In the genomic region with DNA sequence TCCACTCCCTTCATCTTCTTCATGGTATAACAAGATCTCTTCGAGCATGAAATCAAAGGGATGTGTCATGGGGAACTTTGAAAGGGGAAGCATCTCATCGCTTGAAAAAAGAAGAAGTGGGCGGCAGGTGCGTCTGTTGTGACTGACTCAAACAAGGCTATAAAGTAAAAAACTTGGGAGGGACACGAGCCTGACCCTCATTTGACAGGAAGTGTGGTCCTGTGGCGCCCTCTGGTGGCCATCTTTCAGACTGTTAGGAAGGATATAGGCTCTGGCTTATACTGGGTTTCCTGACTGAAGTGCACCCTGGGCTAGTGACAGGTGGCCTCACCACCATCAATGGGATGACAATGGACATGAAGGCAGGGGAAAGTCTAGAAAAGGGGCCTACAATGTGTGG, we compare ENCODE assay signal across 9 mouse cellular contexts. TPM values are rescaled to one million over a fixed set of nuclear protein-coding genes. Genes with fewer than 3 reads are reported as not detected.
DNase-seq lines count a peak whose midpoint lies in the region; ATAC-seq and TF ChIP-seq lines count a peak whose summit lies in the region.
"Had no signal": no experiment of that assay in that cellular context is flagged by ENCODE, and none has a peak within 500 bp of the region (broad histone marks: within the 10 kb centered on the region; RNA-seq: fewer than 3 reads in every experiment).

No protein-coding gene starts in this region.

- no peak overlapping the region for H3K4me2 ChIP-seq in forebrain, embryonic 13.5 days
- no peak overlapping the region for H3K4me2 ChIP-seq in forebrain, embryonic 16.5 days (ENCODE audit: low read length)
- no peak overlapping the region for H3K4me2 ChIP-seq in intestine, embryonic 15.5 days (replicated peaks)
- H3K4me2 ChIP-seq in midbrain, postnatal 0 days (ENCODE audit: low read depth, low read length, poor library complexity, severe bottlenecking), result no peak overlapping the region
- H3K4me2 ChIP-seq: neural tube, embryonic 12.5 days had no signal

- 0 out of 2 replicates have a peak, but pooled peaks have one; percentile 41 for ATAC-seq in forebrain, embryonic 13.5 days
- ATAC-seq in forebrain, embryonic 16.5 days, result no peak
- peak; percentile 54; the same call in 1 of the 2 replicates for ATAC-seq in intestine, embryonic 15.5 days
- peak; percentile 54; the same call in 1 of the 2 replicates for ATAC-seq in midbrain, postnatal 0 days (ENCODE audit: low FRiP score)

- DNase-seq in c-Kit-positive CD71-positive TER-119-negative erythroid progenitor cells, embryonic 14.5 days (ENCODE audit: low read depth), result peak; percentile 60
- DNase-seq in frontal cortex, adult 2 months (ENCODE audit: extremely low spot score in 1 of 2, low spot score in 1 of 2), result peak; percentile 73 to 97
- peak; percentile 87 to 92 for DNase-seq in left cerebral cortex, postnatal 25 days (ENCODE audit: low spot score in 2 of 2)
- DNase-seq in midbrain, postnatal 0 days (ENCODE audit: low spot score), result peak; percentile 88
- peak; percentile 76 to 87 for DNase-seq in spleen, postnatal 36 days (ENCODE audit: low spot score in 2 of 2)

- H3K4me3 ChIP-seq in forebrain, embryonic 13.5 days, result no peak overlapping the region
- no peak overlapping the region for H3K4me3 ChIP-seq in forebrain, embryonic 16.5 days (replicated peaks; ENCODE audit: low read length)
- H3K4me3 ChIP-seq in intestine, embryonic 15.5 days (replicated peaks), result no peak overlapping the region
- no peak overlapping the region for H3K4me3 ChIP-seq in midbrain, postnatal 0 days (ENCODE audit: low read depth, low read length)
- H3K4me3 ChIP-seq: neural tube, embryonic 12.5 days had no signal

- H3K4me1 ChIP-seq in forebrain, embryonic 13.5 days, result peaks cover 7% of the 10 kb centered on the region; the same call in 1 of the 2 replicates
- H3K4me1 ChIP-seq in forebrain, embryonic 16.5 days (replicated peaks; ENCODE audit: control insufficient read depth, insufficient read depth, low read length), result peaks cover 6% of the 10 kb centered on the region; the same call in 1 of the 2 replicates
- 0 out of 2 replicates have a peak, but pooled peaks cover 6% of the 10 kb centered on the region for H3K4me1 ChIP-seq in intestine, embryonic 15.5 days (replicated peaks)
- no peaks in the 10 kb centered on the region for H3K4me1 ChIP-seq in midbrain, postnatal 0 days (ENCODE audit: insufficient read depth, low read length)

- 0 out of 2 replicates have a peak, but pooled peaks cover 5% of the 10 kb centered on the region for H3K27me3 ChIP-seq in forebrain, embryonic 13.5 days
- 0 out of 2 replicates have a peak, but pooled peaks cover 3% of the 10 kb centered on the region for H3K27me3 ChIP-seq in forebrain, embryonic 16.5 days (replicated peaks; ENCODE audit: control insufficient read depth, insufficient read depth, low read length)
- H3K27me3 ChIP-seq in intestine, embryonic 15.5 days (replicated peaks), result no peaks in the 10 kb centered on the region
- no peaks in the 10 kb centered on the region for H3K27me3 ChIP-seq in midbrain, postnatal 0 days (ENCODE audit: insufficient read depth, low read length)
- H3K27me3 ChIP-seq: neural tube, embryonic 12.5 days had no signal

- intact Hi-C loops in left cerebral cortex, postnatal 25 days (cut with DNase I), result loop anchor here (1.0 to 10.0 kb wide), 2 partner anchors 18 to 439 kb away; no protein-coding TSS in a partner anchor

- 14% methylated on average over 6 of the region's 6 CpGs for WGBS in forebrain, embryonic 13.5 days
- WGBS in forebrain, embryonic 16.5 days, result 12% methylated on average over 6 of the region's 6 CpGs
- WGBS in intestine, embryonic 15.5 days, result 11% methylated on average over 6 of the region's 6 CpGs
- WGBS in midbrain, postnatal 0 days, result 5% methylated on average over 6 of the region's 6 CpGs

- H3K9me3 ChIP-seq in forebrain, embryonic 13.5 days (replicated peaks), result no peaks in the 10 kb centered on the region
- no peaks in the 10 kb centered on the region for H3K9me3 ChIP-seq in forebrain, embryonic 16.5 days (ENCODE audit: control insufficient read depth, low read length)
- H3K9me3 ChIP-seq in intestine, embryonic 15.5 days, result no peaks in the 10 kb centered on the region
- no peaks in the 10 kb centered on the region for H3K9me3 ChIP-seq in midbrain, postnatal 0 days (ENCODE audit: low read length)
- H3K9me3 ChIP-seq: neural tube, embryonic 12.5 days had no signal

- TF ChIP-seq CTCF in midbrain, postnatal 0 days (IDR thresholded peaks at IDR 0.05), result peak; percentile 95

- H3K9ac ChIP-seq in forebrain, embryonic 13.5 days, result no peak overlapping the region
- H3K9ac ChIP-seq in forebrain, embryonic 16.5 days (replicated peaks; ENCODE audit: low read depth, low read length), result no peak overlapping the region
- H3K9ac ChIP-seq in intestine, embryonic 15.5 days, result no peak overlapping the region
- no peak overlapping the region for H3K9ac ChIP-seq in midbrain, postnatal 0 days (replicated peaks; ENCODE audit: low read length, poor library complexity, severe bottlenecking)
- H3K9ac ChIP-seq: neural tube, embryonic 12.5 days had no signal

- no peaks in the 10 kb centered on the region for H3K36me3 ChIP-seq in forebrain, embryonic 13.5 days (ENCODE audit: poor library complexity, severe bottlenecking)
- no peaks in the 10 kb centered on the region for H3K36me3 ChIP-seq in forebrain, embryonic 16.5 days (ENCODE audit: control insufficient read depth, insufficient read depth)
- no peaks in the 10 kb centered on the region for H3K36me3 ChIP-seq in intestine, embryonic 15.5 days
- H3K36me3 ChIP-seq in midbrain, postnatal 0 days (ENCODE audit: insufficient read depth, low read length), result no peaks in the 10 kb centered on the region
- H3K36me3 ChIP-seq: neural tube, embryonic 12.5 days had no signal

- no peak overlapping the region for H3K27ac ChIP-seq in forebrain, embryonic 13.5 days
- no peak overlapping the region for H3K27ac ChIP-seq in forebrain, embryonic 16.5 days (ENCODE audit: low read length)
- H3K27ac ChIP-seq in intestine, embryonic 15.5 days, result no peak overlapping the region
- H3K27ac ChIP-seq in midbrain, postnatal 0 days (ENCODE audit: low read depth, low read length), result no peak overlapping the region
- H3K27ac ChIP-seq: neural tube, embryonic 12.5 days had no signal

RNA-seq across cellular contexts. Expression of a gene that starts 6.5 kb away (rescaled TPM):
- polyA plus RNA-seq in forebrain, embryonic 13.5 days (2015; fragmentation: Nextera tagmentation; extraction: Ambion mirVana), result not detected in 2 replicates
- polyA plus RNA-seq in forebrain, embryonic 16.5 days (2015; fragmentation: Nextera tagmentation; extraction: Ambion mirVana), result not detected in 2 replicates
- polyA plus RNA-seq in frontal cortex, adult 2 months (2012; rRNA removed), result 0.19 TPM in 1 of 2 replicates, not detected in the other
- not detected in 2 replicates for polyA plus RNA-seq in intestine, embryonic 15.5 days (2015; fragmentation: Nextera tagmentation; extraction: Ambion mirVana)
- not detected for total RNA-seq in left cerebral cortex, postnatal 25 days (2021)
- total RNA-seq in midbrain, postnatal 0 days (2014; rRNA removed), result not detected in 2 replicates
- not detected in 2 replicates for polyA plus RNA-seq in midbrain, postnatal 0 days (2015; fragmentation: Nextera tagmentation; extraction: Ambion mirVana)
- polyA plus RNA-seq: neural tube, embryonic 12.5 days had no signal

RNA-seq across cellular contexts. Expression of a gene that starts 10.5 kb away (rescaled TPM):
- not detected in 2 replicates for polyA plus RNA-seq in forebrain, embryonic 13.5 days (2015; fragmentation: Nextera tagmentation; extraction: Ambion mirVana)
- polyA plus RNA-seq in forebrain, embryonic 16.5 days (2015; fragmentation: Nextera tagmentation; extraction: Ambion mirVana), result not detected in 2 replicates
- not detected in 2 replicates for polyA plus RNA-seq in frontal cortex, adult 2 months (2012; rRNA removed)
- polyA plus RNA-seq in intestine, embryonic 15.5 days (2015; fragmentation: Nextera tagmentation; extraction: Ambion mirVana), result not detected in 2 replicates
- total RNA-seq in left cerebral cortex, postnatal 25 days (2021), result not detected
- total RNA-seq in midbrain, postnatal 0 days (2014; rRNA removed), result not detected in 2 replicates
- polyA plus RNA-seq in midbrain, postnatal 0 days (2015; fragmentation: Nextera tagmentation; extraction: Ambion mirVana), result not detected in 2 replicates
- polyA plus RNA-seq: neural tube, embryonic 12.5 days had no signal

RNA-seq across cellular contexts. Expression of a gene that starts 21.0 kb away (rescaled TPM):
- 0.26 and 0.42 TPM in 2 replicates for polyA plus RNA-seq in forebrain, embryonic 13.5 days (2015; fragmentation: Nextera tagmentation; extraction: Ambion mirVana)
- 0.54 and 1.2 TPM in 2 replicates for polyA plus RNA-seq in forebrain, embryonic 16.5 days (2015; fragmentation: Nextera tagmentation; extraction: Ambion mirVana)
- 6.4 and 9.2 TPM in 2 replicates for polyA plus RNA-seq in frontal cortex, adult 2 months (2012; rRNA removed)
- 0.15 and 0.29 TPM in 2 replicates for polyA plus RNA-seq in intestine, embryonic 15.5 days (2015; fragmentation: Nextera tagmentation; extraction: Ambion mirVana)
- 1 to 10 TPM; 7.0 to 7.9 TPM for total RNA-seq in left cerebral cortex, postnatal 25 days (2021)
- total RNA-seq in midbrain, postnatal 0 days (2014; rRNA removed), result 0.76 and 2.5 TPM in 2 replicates
- polyA plus RNA-seq in midbrain, postnatal 0 days (2015; fragmentation: Nextera tagmentation; extraction: Ambion mirVana), result 0.64 and 0.81 TPM in 2 replicates
- polyA plus RNA-seq: neural tube, embryonic 12.5 days had no signal

RNA-seq across cellular contexts. Expression of a gene that starts 29.5 kb away (rescaled TPM):
- polyA plus RNA-seq in forebrain, embryonic 13.5 days (2015; fragmentation: Nextera tagmentation; extraction: Ambion mirVana), result 2.5 and 3.6 TPM in 2 replicates
- polyA plus RNA-seq in forebrain, embryonic 16.5 days (2015; fragmentation: Nextera tagmentation; extraction: Ambion mirVana), result 2.4 and 3.2 TPM in 2 replicates
- 11.3 and 13.3 TPM in 2 replicates for polyA plus RNA-seq in frontal cortex, adult 2 months (2012; rRNA removed)
- polyA plus RNA-seq in intestine, embryonic 15.5 days (2015; fragmentation: Nextera tagmentation; extraction: Ambion mirVana), result 4.5 and 6.2 TPM in 2 replicates
- 10 to 100 TPM; 19.2 to 21.6 TPM for total RNA-seq in left cerebral cortex, postnatal 25 days (2021)
- 8.5 and 9.0 TPM in 2 replicates for total RNA-seq in midbrain, postnatal 0 days (2014; rRNA removed)
- polyA plus RNA-seq in midbrain, postnatal 0 days (2015; fragmentation: Nextera tagmentation; extraction: Ambion mirVana), result 3.1 and 3.8 TPM in 2 replicates
